Mouse (Mus musculus) CD4-positive helper T cell, adult 2 months (primary cell): Measurements from ENCODE around the gene Stard3nl.
A peak's percentile ranks its signal among the peaks of the same experiment; 100 is the strongest.

Experiments
- DNase-seq: peaks from one replicate; pipeline ENCODE4 v3.0.0-alpha.2; 2012; ENCODE audit warnings: low read depth, missing footprints, low spot score

Stard3nl gene

GRCm38 (mm10) chr13:19395688-19396354 lies at the start of gene Stard3nl:
Stard3nl (minus strand) TSS chr13:19395795.
- DNase-seq = peak; percentile 98

- DNase-seq = peak; percentile 4
Measured at GRCm38 (mm10) chr13:19438040-19438439, 42.4 kb upstream of the Stard3nl start.

DNA sequence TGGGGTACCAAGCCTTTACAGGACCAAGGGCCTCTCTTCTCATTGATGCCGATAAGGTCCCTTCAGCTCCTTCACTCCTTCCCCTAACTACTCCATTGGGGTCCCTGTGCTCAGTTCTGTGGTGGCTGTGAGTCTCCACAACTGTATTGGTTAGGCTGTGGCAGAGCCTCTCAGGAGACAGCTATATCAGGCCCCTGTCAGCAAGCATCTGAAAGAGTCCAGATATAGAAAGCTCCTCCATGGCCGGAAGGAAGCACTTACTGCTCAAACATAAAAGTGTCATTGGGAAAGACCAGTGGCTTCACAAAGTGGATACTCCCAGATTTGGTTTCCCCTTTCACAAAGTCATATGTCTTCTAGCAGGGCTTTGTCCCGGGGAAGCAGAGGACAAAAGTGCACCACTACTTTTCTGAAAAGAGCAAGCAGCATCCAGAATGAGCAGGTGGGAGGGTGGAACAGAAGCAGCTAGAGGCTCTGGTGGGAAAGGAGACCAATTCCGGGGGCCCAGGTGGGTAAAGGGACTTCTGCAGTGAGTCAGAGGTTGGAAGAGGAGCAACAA lies 34.3 kb upstream of the Stard3nl start:
- no peak for DNase-seq

- no peak for DNase-seq
Measured at GRCm38 (mm10) chr13:19428076-19428475, 32.5 kb upstream of the Stard3nl start.

DNA sequence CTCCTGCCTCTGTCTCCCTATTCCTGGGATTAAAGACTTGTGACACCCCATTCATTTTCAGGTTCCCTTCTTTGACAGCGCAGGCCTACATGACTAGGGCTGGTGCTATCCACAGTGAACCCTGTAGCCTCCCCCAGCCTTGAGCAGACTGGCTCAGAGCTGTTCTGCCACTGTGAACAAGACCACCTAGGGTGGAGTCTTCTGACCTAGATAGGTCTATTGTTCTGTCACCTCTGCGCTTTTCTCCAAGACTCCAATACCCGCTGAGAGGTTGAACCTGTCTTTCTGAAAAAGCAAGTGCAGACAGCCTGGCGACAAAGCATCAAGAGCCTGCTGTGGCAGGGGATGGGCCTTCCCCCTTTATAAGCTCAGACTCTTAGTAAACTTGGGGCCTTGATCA lies 29.0 kb upstream of the Stard3nl start:
- no peak for DNase-seq

- DNase-seq = no peak
Measured at GRCm38 (mm10) chr13:19422521-19422920, 26.9 kb upstream of the Stard3nl start.

DNA sequence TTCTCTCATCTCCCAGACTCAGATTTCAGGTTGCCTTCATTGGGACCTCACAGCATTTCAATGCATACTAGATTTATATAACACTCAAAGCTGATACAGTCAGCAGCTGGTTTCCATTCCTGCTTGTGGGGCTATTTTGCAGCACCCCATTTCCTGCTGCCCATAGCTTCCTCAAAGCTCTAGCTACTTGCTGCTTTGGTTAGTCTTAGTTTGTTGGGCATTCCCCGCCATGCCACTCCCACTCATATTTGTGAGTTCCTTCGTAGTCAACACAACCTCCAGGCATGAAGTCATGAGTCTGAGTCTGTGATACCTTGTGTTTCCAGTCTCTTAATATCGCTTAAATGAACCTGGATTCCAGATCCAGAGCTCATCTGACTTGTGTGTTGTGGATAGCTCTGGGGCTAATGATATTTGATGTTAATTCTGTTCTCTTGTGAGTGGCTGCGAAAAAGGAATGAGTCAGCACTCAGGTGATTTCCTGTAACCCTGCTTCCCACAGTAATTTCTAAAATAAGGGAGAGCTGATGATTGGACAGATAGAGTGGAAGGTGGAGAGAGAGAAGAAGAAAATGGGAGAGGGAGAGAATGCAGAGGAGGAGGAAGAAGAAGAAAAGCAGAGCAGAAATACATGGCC lies 22.4 kb upstream of the Stard3nl start:
- no peak for DNase-seq

DNA sequence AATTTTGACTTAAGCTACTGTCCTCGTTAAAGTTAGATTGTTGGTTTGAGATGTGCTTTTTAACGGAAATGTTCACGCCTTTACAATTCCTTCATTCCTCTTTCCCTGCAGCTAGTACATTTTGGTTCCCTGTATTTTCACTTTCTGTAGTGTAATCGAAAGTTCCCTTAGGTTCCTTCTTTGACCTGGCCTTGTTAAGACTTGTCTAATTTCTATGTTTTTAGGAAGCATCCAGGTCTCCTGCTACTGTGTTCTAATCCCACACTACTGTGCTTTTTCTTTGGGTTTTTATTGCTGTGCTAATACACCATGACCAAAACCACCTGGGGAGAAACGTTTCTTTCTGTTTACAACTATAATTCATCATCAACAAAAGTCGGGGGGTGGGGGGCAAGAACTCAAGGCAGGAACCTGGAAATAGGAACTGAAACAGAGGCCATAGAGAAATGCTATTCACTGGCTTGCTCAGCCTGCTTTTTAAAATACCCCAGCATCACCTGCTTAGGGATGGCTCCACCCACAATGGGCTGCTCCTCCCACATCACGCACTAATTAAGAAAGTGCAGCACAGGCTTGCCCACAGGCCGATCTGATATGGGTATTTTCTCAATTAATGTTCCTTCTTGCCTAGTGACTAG lies 20.4 kb upstream of the Stard3nl start:
- no peak for DNase-seq

DNA sequence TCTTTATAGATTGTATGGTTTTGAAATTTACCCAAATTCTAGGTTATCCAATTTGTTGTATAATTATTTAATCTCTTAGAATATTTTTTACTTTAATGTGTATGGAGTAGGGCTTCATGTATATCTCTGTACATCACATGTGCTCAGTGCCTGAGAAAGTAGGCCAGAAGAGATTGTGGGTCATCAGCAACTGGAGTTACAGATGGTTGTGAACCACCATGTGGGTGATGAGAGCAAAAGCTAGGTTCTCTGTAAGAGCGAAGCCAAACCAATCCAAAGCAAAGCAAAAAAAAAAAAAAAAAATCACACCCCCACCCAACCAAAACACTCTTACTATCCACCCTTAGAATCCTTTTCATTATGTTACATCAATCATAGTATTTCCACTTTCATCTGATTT lies 19.7 kb upstream of the Stard3nl start:
- DNase-seq = no peak

DNA sequence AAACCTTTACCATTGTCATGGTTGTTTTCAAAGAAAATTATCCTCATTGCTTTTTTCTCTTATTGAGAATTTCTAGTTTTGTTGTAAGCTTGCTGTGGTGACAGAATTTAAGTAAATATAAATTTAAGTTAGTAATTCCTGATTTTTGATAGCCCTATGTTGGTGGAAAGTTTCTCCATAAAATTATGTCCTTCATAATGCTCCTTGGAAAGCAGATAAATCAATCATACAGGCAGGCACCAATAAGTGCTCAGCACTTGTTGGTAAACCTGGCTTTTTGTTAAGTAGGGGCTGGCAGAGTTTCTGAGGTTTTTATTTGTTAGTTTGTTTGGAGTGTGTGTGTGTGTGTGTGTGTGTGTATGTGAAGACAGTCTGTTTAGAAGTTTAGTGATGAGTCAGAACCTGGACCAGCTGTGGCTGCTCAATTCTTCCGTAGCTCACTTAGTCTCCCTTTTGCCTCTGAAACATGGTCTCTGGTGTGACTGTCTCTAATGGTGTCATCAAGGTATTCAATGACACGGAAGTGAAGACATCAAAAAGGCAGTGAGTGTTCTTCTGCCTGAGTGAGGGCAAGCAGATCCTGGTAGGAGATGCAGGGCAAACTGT lies 16.8 kb upstream of the Stard3nl start:
- no peak for DNase-seq

GRCm38 (mm10) chr13:19411886-19412285 lies 16.3 kb upstream of the Stard3nl start:
- DNase-seq = no peak

DNA sequence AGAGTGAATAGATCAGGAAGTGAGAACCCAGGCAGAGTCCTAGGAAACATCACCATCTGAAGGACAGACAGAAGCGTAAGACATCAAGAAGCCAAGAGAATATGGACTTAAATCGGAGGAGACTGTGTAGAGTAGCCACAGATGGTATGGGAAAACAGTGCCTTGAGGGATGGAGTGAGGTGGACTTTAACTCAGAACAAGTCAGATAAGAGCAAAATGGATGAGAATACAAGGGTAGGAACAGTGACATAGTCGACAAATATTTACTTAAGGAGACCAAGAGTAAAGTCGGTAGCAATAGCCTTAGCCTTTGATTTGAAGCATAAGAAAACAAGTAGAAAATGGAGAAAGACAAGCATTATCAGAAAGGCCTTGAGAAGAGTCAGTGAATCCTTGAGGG lies 15.1 kb upstream of the Stard3nl start:
- DNase-seq = no peak

DNA sequence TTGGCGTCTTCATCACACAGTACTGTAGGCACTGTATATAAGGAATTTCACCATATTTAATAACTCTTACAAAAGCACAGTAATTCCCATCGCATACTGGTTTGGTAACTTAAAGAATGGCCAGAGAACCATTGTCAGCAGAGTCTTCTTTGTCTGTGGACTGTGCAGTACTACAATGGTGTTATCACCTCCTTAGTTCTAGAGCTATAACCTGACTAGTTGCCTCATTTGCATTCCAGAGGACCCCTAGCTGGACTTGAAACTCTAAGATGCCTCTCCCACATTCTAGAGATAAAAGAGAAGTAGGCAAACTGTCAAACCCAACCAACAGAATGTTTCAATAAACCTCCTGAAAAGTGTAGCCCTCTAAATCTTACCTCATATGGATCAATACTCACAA lies 12.4 kb upstream of the Stard3nl start:
- DNase-seq = no peak

- DNase-seq = no peak
Measured at GRCm38 (mm10) chr13:19404623-19405022, 9.0 kb upstream of the Stard3nl start.

GRCm38 (mm10) chr13:19394798-19395687 lies 552 bp downstream of the Stard3nl start:
- DNase-seq = no peak

DNA sequence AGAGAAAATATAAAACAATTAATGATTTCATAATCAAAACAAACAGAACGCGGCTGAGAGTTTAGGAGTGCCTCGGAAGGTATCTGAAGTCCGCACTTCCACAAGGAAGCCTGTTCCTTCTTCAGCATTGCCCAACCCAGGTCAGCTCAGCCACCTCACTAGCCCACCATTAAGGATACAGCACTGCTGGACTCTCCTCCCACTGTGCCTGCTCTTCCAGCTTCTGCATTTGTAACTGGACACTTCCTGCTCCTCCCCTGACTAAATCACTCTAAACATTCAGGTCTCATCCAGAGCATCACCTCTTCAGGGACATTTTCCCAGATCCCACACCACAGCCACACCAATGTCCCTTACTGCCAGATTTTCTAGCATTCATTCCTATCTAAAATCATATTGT lies 1.4 kb downstream of the Stard3nl start:
- DNase-seq = no peak

DNA sequence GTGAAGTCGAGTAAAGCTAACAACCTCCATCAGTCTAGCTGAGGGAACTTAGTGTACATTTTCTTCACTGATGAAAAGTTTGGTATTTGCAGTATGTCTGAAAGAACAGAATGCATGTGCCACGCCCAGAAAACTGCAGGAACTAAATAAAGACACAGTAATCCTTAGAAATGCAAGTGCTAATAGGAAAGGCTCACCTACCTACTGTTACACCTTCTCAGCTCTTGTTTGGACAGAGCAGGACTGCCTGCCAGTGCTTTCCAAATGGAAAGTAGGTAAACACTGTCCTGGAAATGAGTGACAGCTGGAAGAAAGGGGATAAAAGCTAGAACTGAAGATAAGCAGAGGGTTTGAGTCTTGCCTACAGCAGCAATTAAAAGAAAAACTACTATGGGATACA lies 1.9 kb downstream of the Stard3nl start:
- no peak for DNase-seq

- DNase-seq = no peak
Measured at GRCm38 (mm10) chr13:19391608-19392007, 4.0 kb downstream of the Stard3nl start.

- no peak for DNase-seq
Measured at GRCm38 (mm10) chr13:19390296-19390695, 5.3 kb downstream of the Stard3nl start.

DNA sequence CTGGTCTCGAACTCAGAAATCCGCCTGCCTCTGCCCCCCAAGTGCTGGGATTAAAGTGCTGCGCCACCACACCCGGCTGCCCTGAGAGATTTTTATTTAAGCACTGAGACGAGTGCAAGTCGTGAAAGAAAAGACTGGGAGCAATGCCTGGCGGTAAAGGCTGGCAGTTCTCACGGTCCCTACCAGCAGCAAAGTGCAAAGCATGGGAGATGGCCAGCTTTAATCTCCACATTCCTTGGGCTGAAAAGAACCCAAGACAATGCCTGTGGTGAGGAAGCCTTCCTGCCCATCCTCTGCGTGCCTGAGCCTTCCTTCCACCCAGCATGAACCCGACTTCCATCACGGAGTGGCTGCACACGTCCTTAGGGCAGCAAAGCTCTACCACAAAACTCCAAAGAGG lies 5.7 kb downstream of the Stard3nl start:
- DNase-seq = no peak

DNA sequence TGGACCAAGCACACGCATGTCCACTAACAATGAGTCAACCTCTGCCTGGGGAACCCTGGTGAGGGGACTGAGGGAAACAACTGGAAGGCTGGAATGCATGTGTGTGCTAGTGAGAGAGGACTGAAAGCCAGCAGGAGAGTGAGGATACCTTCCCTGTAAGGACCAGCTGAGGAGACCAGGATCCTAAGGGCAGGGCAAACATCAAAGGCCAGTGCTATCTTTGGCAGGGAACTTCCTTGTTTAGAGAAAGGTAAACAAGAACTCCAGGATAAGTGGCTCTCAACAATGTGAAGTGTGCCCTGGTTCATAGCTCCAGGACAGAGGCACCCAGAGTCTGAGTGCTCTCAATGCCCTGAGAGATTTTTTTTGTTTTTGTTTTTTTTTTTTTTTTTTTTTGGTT lies 6.2 kb downstream of the Stard3nl start:
- DNase-seq = no peak
